Mouse (Mus musculus) cerebellum, adult 2 months (tissue): ENCODE measurements around the gene Polr3b.

ENCODE experiments used
- CTCF ChIP-seq: fragments of 200-500 bp; IDR thresholded peaks from 2 replicates; pipeline ENCODE4 v1.5.1; 2011; ENCODE audit warnings: low read depth, mild to moderate bottlenecking, control low read depth, low read length, moderate library complexity, borderline replicate concordance; ENCODE audit not compliant: insufficient read depth
- POLR2A ChIP-seq: fragments of 200-500 bp; IDR thresholded peaks from 2 replicates; pipeline ENCODE4 v1.6.1; 2011; ENCODE audit warnings: low read length, control low read depth, borderline replicate concordance; ENCODE audit not compliant: insufficient read depth

- no peak for TF ChIP-seq CTCF
- no peak for TF ChIP-seq POLR2A
Measured at GRCm38 (mm10) chr10:84581191-84581590, 40.9 kb upstream of the Polr3b start.
